Mouse (Mus musculus): ENCODE data around the gene Samhd1.

DNA sequence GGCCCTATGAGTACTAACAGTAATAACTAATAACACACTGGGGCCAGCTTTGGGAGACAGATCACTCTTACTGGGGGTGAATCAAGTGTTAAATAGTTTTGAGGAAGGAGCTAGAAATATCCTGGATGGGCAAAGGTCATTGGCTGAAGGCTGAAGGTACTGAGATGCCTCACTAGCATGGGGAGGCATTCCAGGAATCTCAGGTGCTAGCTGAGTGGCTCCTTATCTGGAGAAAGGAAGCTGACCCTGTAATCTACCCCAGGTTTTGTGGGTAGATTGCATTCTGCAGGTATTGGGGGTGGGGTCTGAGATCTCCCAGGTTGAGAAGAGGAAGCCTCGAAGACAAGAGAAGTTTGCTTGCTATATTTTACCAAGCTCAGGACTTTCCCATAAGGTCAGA is 10.1 kb upstream of the Samhd1 start:
- no peak for TF ChIP-seq CTCF (IDR thresholded peaks at IDR 0.05; ENCODE audit: low read depth)
- no peak for TF ChIP-seq EP300 (IDR thresholded peaks at IDR 0.05; ENCODE audit: low read depth)

All from heart, postnatal 0 days (tissue).